Mouse (Mus musculus) mammary gland, adult 2 months (tissue): ENCODE measurements around the gene Olfr611. TPM values are rescaled to one million over a fixed set of nuclear protein-coding genes. Genes with fewer than 3 reads are reported as not detected.

Experiments used
- polyA plus RNA-seq: library from polyadenylated mRNA; depleted of rRNA; stranded (reverse); fragments of >200 nt; gene quantifications from 2 replicates; pipeline ENCODE4 v1.2.3, GENCODE M21; 2012; ENCODE audit warnings: low replicate concordance; rRNA removed

The Olfr611 gene
- polyA plus RNA-seq, result not detected in 2 replicates

DNA sequence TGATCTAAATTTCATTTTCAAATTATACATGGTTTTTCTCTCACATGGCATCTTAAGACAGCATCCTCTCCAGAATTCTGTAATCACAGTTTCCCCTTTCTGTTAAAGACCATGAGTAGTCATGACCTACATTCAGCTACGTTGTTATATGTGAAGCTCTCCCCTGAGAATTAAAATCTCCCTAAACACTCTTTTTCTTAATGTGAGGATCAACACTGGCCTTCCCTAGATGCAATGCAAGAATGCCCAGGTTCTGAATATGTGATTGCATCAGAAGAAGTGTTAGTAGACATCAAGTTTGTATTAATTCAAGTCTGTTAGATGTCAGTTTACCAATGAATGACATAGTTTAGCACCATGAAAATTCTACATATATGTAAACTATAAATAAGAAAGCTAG lies at the start of gene Olfr611:
TSS of gene Olfr611 (minus strand) at position 101 of the 400 bp plus-strand sequence.

GRCm38 (mm10) chr7:103569043-103569442 lies 48.4 kb upstream of the Olfr611 start, which contains the start of gene Olfr616:
Gene Olfr616, minus strand, starts transcription at chr7:103569143.

DNA sequence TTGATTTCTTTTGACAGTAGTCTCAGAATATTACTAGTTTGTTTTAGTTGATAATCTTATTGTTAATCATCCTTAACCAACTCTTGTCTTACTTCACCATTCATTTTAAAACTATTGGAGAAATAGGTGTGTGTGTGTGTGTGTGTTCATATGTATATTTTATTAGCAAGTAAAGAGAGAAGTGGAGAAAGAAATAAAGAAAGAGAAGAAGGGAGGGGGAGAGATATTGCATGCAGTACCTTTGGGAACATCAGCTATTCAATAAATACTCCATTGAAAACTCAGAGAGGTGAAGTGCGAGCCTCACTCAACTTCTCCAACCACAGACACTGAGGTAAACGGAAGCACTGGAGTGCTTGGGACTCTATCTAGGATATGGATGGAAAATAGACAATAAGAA lies 35.1 kb upstream of the Olfr611 start, which contains the start of gene Olfr615:
TSS of gene Olfr615 (plus strand) at position 301 of the 400 bp plus-strand sequence.

GRCm38 (mm10) chr7:103547774-103548173 lies 27.1 kb upstream of the Olfr611 start, which contains the start of gene Olfr613:
Gene Olfr613, plus strand, starts transcription at chr7:103548074.

GRCm38 (mm10) chr7:103542617-103543016 lies 22.0 kb upstream of the Olfr611 start, which contains the start of gene Olfr612:
Gene Olfr612, minus strand, starts transcription at chr7:103542717.

GRCm38 (mm10) chr7:103512022-103512421 lies 8.6 kb downstream of the Olfr611 start, which contains the start of gene Olfr610:
Gene Olfr610, minus strand, starts transcription at chr7:103512122.

GRCm38 (mm10) chr7:103497962-103498361 lies 22.7 kb downstream of the Olfr611 start, which contains the start of gene Olfr609:
Gene Olfr609, minus strand, starts transcription at chr7:103498062.

DNA sequence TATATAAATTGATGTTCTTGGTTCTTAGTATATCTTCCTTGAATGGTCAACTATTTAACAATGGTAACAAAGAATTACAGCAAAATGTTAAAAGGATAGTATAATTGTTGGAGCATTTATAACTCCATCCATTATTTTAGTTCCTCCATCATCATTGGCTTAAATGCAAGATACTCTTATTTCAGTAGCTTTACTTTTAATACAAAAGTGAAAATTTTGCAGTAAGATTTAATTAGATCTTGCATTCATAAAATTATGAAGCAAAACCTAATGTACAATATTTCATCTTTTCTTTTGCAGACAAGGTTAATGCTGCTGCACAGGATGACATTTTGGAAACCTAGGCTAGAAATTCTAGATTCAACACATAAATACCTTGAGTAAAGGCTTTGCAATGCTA lies 51.1 kb downstream of the Olfr611 start, which contains the start of gene Olfr608:
TSS of gene Olfr608 (plus strand) at position 301 of the 400 bp plus-strand sequence.

Other genes starting within 250 kb of the Olfr611 start
- gene Olfr596, start 215.2 kb downstream of the Olfr611 start, polyA plus RNA-seq, result not detected in 2 replicates
- not detected in 2 replicates for gene Olfr597, start 204.5 kb downstream of the Olfr611 start, polyA plus RNA-seq
- gene Olfr598, start 197.3 kb downstream of the Olfr611 start, polyA plus RNA-seq, result not detected in 2 replicates
- gene Olfr599, start 184.9 kb downstream of the Olfr611 start, polyA plus RNA-seq, result not detected in 2 replicates
- not detected in 2 replicates for gene Olfr600, start 171.2 kb downstream of the Olfr611 start, polyA plus RNA-seq
- not detected in 2 replicates for gene Olfr601, start 158.2 kb downstream of the Olfr611 start, polyA plus RNA-seq
- not detected in 2 replicates for gene Olfr603, start 134.7 kb downstream of the Olfr611 start, polyA plus RNA-seq
- not detected in 2 replicates for gene Usp17lc, start 105.8 kb downstream of the Olfr611 start, polyA plus RNA-seq
- gene Olfr605, start 75.4 kb downstream of the Olfr611 start, polyA plus RNA-seq, result not detected in 2 replicates
- not detected in 2 replicates for gene Olfr606, start 71.8 kb downstream of the Olfr611 start, polyA plus RNA-seq
- gene Olfr607, start 56.7 kb downstream of the Olfr611 start, polyA plus RNA-seq, result not detected in 2 replicates
- gene Olfr608, start 51.0 kb downstream of the Olfr611 start, polyA plus RNA-seq, result not detected in 2 replicates
- not detected in 2 replicates for gene Olfr609, start 22.8 kb downstream of the Olfr611 start, polyA plus RNA-seq
- gene Olfr610, start 8.7 kb downstream of the Olfr611 start, polyA plus RNA-seq, result not detected in 2 replicates
- not detected in 2 replicates for gene Olfr612, start 21.9 kb upstream of the Olfr611 start, polyA plus RNA-seq
- not detected in 2 replicates for gene Olfr613, start 27.2 kb upstream of the Olfr611 start, polyA plus RNA-seq
- not detected in 2 replicates for gene Olfr615, start 35.2 kb upstream of the Olfr611 start, polyA plus RNA-seq
- gene Olfr616, start 48.3 kb upstream of the Olfr611 start, polyA plus RNA-seq, result not detected in 2 replicates
- not detected in 2 replicates for gene Olfr617, start 52.2 kb upstream of the Olfr611 start, polyA plus RNA-seq
- not detected in 2 replicates for gene Olfr618, start 69.3 kb upstream of the Olfr611 start, polyA plus RNA-seq
- gene Olfr619, start 79.7 kb upstream of the Olfr611 start, polyA plus RNA-seq, result not detected in 2 replicates
- not detected in 2 replicates for gene Olfr620, start 91.7 kb upstream of the Olfr611 start, polyA plus RNA-seq
- gene Olfr622, start 121.9 kb upstream of the Olfr611 start, polyA plus RNA-seq, result not detected in 2 replicates
- not detected in 2 replicates for gene Olfr623, start 142.9 kb upstream of the Olfr611 start, polyA plus RNA-seq
- not detected in 2 replicates for gene Olfr624, start 150.3 kb upstream of the Olfr611 start, polyA plus RNA-seq
- not detected in 2 replicates for gene Olfr625-ps1, start 161.9 kb upstream of the Olfr611 start, polyA plus RNA-seq
- gene Olfr243, start 193.8 kb upstream of the Olfr611 start, polyA plus RNA-seq, result not detected in 2 replicates
- gene Olfr628, start 209.5 kb upstream of the Olfr611 start, polyA plus RNA-seq, result not detected in 2 replicates
- gene Olfr629, start 224.1 kb upstream of the Olfr611 start, polyA plus RNA-seq, result not detected in 2 replicates
- gene Olfr630, start 236.5 kb upstream of the Olfr611 start, polyA plus RNA-seq, result not detected in 2 replicates